Mouse (Mus musculus): ENCODE data around the gene Ctnnd2.

DNA sequence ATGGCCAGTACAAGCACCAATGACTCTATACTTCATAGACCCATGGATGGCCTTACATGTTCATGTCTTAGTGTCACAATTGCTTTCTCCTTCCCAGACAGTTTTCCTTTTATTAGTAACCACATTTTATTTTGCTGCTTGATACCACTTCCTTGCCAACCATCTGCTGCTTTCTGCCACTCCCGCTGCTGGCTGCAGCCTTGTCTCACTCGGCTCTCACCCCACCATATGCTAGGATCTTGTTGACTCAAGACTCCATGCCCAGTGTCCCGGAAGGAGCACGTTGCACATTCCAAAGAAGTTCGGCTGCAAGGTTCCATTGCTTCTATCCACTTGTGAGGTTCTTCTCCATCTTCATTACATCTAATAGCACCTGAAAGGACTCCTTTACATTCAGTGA, 722.7 kb downstream of the Ctnnd2 start:
- no peak for TF ChIP-seq POLR2AphosphoS5 (IDR thresholded peaks at IDR 0.05; ENCODE audit: insufficient replicate concordance, low read depth, low read length)
- no peak for TF ChIP-seq TAL1 (conservative IDR thresholded peaks at IDR 0.05; ENCODE audit: low read depth, low read length)
- TF ChIP-seq CTCF (IDR thresholded peaks at IDR 0.05; ENCODE audit: low read depth, low read length), result no peak
- TF ChIP-seq GATA1 (IDR thresholded peaks at IDR 0.05; ENCODE audit: borderline replicate concordance, low read length), result no peak
